8 mouse cellular contexts compared by ENCODE assay signal in the genomic region with DNA sequence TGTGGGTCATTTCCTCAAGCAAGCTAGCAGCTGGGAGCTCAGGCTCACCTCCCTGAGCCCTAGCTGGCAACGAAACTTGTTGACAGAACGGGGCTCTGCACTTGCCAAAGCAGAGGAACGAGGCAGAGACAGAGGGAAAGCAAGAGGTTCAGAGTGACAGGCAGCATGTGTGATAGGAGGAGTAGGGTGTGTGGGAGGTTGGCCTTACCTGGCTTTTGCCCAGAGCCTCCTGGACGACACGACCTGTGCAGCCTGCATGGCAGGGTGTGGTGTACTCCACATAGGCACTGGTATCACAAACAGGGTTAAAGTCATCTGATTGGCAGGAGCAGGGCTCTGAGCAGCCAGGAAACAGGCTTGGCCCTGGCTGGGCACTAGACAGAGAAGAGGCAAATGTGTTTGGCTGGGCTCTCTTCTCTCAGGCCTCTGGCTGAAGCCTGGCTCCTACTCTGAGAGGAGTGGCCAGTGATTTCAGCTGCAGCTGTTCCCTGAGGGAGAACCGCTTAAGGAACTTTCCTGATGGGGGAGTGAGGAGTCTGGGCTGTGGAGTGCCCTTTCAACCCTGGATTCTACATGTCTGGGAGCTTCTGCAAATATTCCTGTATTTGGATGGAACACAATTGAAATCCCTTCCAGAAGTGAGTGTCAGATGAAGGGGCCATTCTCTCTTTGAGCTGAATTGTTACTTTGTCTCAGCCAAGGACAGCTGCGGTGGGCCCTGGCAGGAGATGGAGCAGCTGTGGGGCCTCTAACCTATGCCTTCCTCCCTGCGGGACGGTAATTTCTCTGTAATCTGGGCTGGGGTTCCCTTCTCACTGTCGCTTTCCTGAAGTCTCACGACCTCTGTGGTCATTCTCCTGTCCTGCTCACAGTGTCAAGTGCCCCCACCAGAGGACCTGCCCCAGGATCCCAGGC. TPM values are rescaled to one million over a fixed set of nuclear protein-coding genes. Genes with fewer than 3 reads are reported as not detected.
DNase-seq lines count a peak whose midpoint lies in the region; ATAC-seq and TF ChIP-seq lines count a peak whose summit lies in the region.

No protein-coding gene starts in this region.

- H3K4me2 ChIP-seq in heart, embryonic 15.5 days = no peak overlapping the region
- H3K4me2 ChIP-seq in limb, embryonic 15.5 days = no peak overlapping the region

- H3K9ac ChIP-seq in heart, embryonic 15.5 days = no peak overlapping the region
- no peak overlapping the region for H3K9ac ChIP-seq in limb, embryonic 15.5 days

- peak overlapping the region; percentile 56 for H3K27ac ChIP-seq in left cerebral cortex, adult 2 months
- peak overlapping the region; percentile 5; the same call in 1 of the 2 replicates for H3K27ac ChIP-seq in heart, embryonic 15.5 days
- H3K27ac ChIP-seq in limb, embryonic 15.5 days = peak overlapping the region; percentile 54

- no peak overlapping the region for H3K4me3 ChIP-seq in left cerebral cortex, adult 2 months
- H3K4me3 ChIP-seq in heart, embryonic 15.5 days = no peak overlapping the region
- no peak overlapping the region for H3K4me3 ChIP-seq in limb, embryonic 15.5 days

- peaks cover 28% of the 10 kb centered on the region for H3K27me3 ChIP-seq in heart, embryonic 15.5 days
- no peaks in the 10 kb centered on the region; the same call in 1 of the 2 replicates for H3K27me3 ChIP-seq in limb, embryonic 15.5 days

- 0 out of 2 replicates have a peak, but pooled peaks have one; percentile 15 for ATAC-seq in heart, embryonic 15.5 days (replicated peaks; ENCODE audit: insufficient number of reproducible peaks, insufficient read depth, low FRiP score, low read depth)
- ATAC-seq in limb, embryonic 15.5 days (ENCODE audit: insufficient number of reproducible peaks, low FRiP score, low TSS enrichment, low read depth) = 0 out of 2 replicates have a peak, but pooled peaks have one; percentile 40

- no peaks in the 10 kb centered on the region for H3K36me3 ChIP-seq in heart, embryonic 15.5 days
- no peaks in the 10 kb centered on the region for H3K36me3 ChIP-seq in limb, embryonic 15.5 days

- WGBS in heart, embryonic 15.5 days = 43% methylated on average over 11 of the region's 11 CpGs
- 48% methylated on average over 11 of the region's 11 CpGs for WGBS in limb, embryonic 15.5 days

- DNase-seq in left cerebral cortex, adult 2 months (ENCODE audit: extremely low spot score in 1 of 2, low spot score in 2 of 2) = no peak
- no peak for DNase-seq in left cerebral cortex, adult 18-20 months (ENCODE audit: low spot score in 2 of 2)
- peak; percentile 91 for DNase-seq in cerebellum, adult 9-11 months
- DNase-seq in skeletal muscle tissue, adult 2 months (ENCODE audit: low read depth, low spot score) = peak; percentile 94
- DNase-seq in frontal cortex, adult 2 months (ENCODE audit: extremely low spot score in 1 of 2, low spot score in 1 of 2) = no peak
- no peak for DNase-seq in T-cell, adult 2 months (ENCODE audit: low spot score)

- no peaks in the 10 kb centered on the region for H3K9me3 ChIP-seq in heart, embryonic 15.5 days (replicated peaks)
- no peaks in the 10 kb centered on the region for H3K9me3 ChIP-seq in limb, embryonic 15.5 days

- intact Hi-C loops in left cerebral cortex, adult 2 months (cut with DNase I) = no loop called here

- peaks cover 24% of the 10 kb centered on the region for H3K4me1 ChIP-seq in heart, embryonic 15.5 days (replicated peaks)
- peaks cover 12% of the 10 kb centered on the region; the same call in 1 of the 2 replicates for H3K4me1 ChIP-seq in limb, embryonic 15.5 days

- TF ChIP-seq CTCF in left cerebral cortex, adult 2 months (IDR thresholded peaks at IDR 0.05) = no peak

RNA-seq across cellular contexts. Expression of a gene that starts 37.9 kb away (rescaled TPM):
- 1 to 10 TPM; 3.4 to 4.5 TPM for total RNA-seq in left cerebral cortex, adult 2 months (2021)
- total RNA-seq in left cerebral cortex, adult 18-20 months (2021) = 1 to 10 TPM; 3.8 to 4.8 TPM
- polyA plus RNA-seq in heart, embryonic 15.5 days (2015; fragmentation: Nextera tagmentation; extraction: Ambion mirVana) = 2.1 and 3.3 TPM in 2 replicates
- 1.0 and 1.1 TPM in 2 replicates for polyA plus RNA-seq in limb, embryonic 15.5 days (2015; fragmentation: Nextera tagmentation; extraction: Ambion mirVana)
- polyA plus RNA-seq in frontal cortex, adult 2 months (2012; rRNA removed) = 7.9 and 9.3 TPM in 2 replicates

RNA-seq across cellular contexts. Expression of a gene that starts 46.3 kb away (rescaled TPM):
- 10 to 100 TPM; 12.3 to 12.9 TPM for total RNA-seq in left cerebral cortex, adult 2 months (2021)
- 10 to 100 TPM; 10.1 to 11.9 TPM for total RNA-seq in left cerebral cortex, adult 18-20 months (2021)
- polyA plus RNA-seq in heart, embryonic 15.5 days (2015; fragmentation: Nextera tagmentation; extraction: Ambion mirVana) = 2.0 and 4.0 TPM in 2 replicates
- polyA plus RNA-seq in limb, embryonic 15.5 days (2015; fragmentation: Nextera tagmentation; extraction: Ambion mirVana) = 3.9 and 5.0 TPM in 2 replicates
- 12.3 and 16.5 TPM in 2 replicates for polyA plus RNA-seq in frontal cortex, adult 2 months (2012; rRNA removed)

Comparison
In these comparisons a context has a peak if more than half of its experiments do, and no peak if none do; other contexts are left out.
1. DNase-seq: peak in cerebellum, adult 9-11 months (single experiment) and skeletal muscle tissue, adult 2 months (single experiment); none in left cerebral cortex, adult 2 months (0 of 2), left cerebral cortex, adult 18-20 months (0 of 2), frontal cortex, adult 2 months (0 of 2) and T-cell, adult 2 months (single experiment).
2. H3K27ac ChIP-seq: peak in every context shown above with its lines; median percentile 56 in left cerebral cortex, adult 2 months; 54 in limb, embryonic 15.5 days; 5 in heart, embryonic 15.5 days.